Mouse (Mus musculus): ENCODE measurements around the gene Lmntd2. TPM values are rescaled to one million over a fixed set of nuclear protein-coding genes. Genes with fewer than 3 reads are reported as not detected.

The Lmntd2 gene
- polyA plus RNA-seq, 1 experiment from 2014 or later: 4.8 TPM

GRCm38 (mm10) chr7:141218557-141219133 is 4.8 kb upstream of the Lmntd2 start:
- peak overlapping the region; percentile 68; the same call in 1 of the 2 replicates for H3K4me3 ChIP-seq (replicated peaks; ENCODE audit: low read length)
- H3K9me3 ChIP-seq (replicated peaks; ENCODE audit: control insufficient read depth, low read length): no peaks in the 10 kb centered on the region
- H3K36me3 ChIP-seq (ENCODE audit: control insufficient read depth, insufficient read depth, low read length): no peaks in the 10 kb centered on the region
- H3K27ac ChIP-seq (ENCODE audit: low read length): peak overlapping the region; percentile 96
- WGBS: 76% methylated on average over 5 of the region's 5 CpGs
- no peaks in the 10 kb centered on the region for H3K27me3 ChIP-seq (ENCODE audit: control insufficient read depth, insufficient read depth, low read length)
- H3K4me2 ChIP-seq (ENCODE audit: low read depth, low read length): peak overlapping the region; percentile 85
- ATAC-seq (ENCODE audit: insufficient read depth, low FRiP score): no peak
- peak overlapping the region; percentile 84 for H3K9ac ChIP-seq (ENCODE audit: low read length)
- H3K4me1 ChIP-seq (ENCODE audit: control insufficient read depth, insufficient read depth, low read length): peaks cover 70% of the 10 kb centered on the region

- Histone ChIP-seq H3K4me1 (ENCODE audit: control insufficient read depth, insufficient read depth, low read length) (peaks cover 70% of the 10 kb centered on the region), H3K4me2 (ENCODE audit: low read depth, low read length) (peak overlapping the region; percentile 85), H3K4me3 (replicated peaks; ENCODE audit: low read length) (peak overlapping the region; percentile 68), H3K27ac (ENCODE audit: low read length) (peak overlapping the region; percentile 96), H3K9ac (ENCODE audit: low read length) (peak overlapping the region; percentile 84; the same call in 1 of the 2 replicates), H3K27me3 (ENCODE audit: control insufficient read depth, insufficient read depth, low read length) (no peaks in the 10 kb centered on the region), H3K36me3 (ENCODE audit: control insufficient read depth, insufficient read depth, low read length) (no peaks in the 10 kb centered on the region), H3K9me3 (replicated peaks; ENCODE audit: control insufficient read depth, low read length) (no peaks in the 10 kb centered on the region)
- whole genome bisulfite sequencing: 60% methylated on average over 3 of the region's 3 CpGs
- ATAC-seq (ENCODE audit: insufficient read depth, low FRiP score): no peak
Observed at GRCm38 (mm10) chr7:141218141-141218540, 4.3 kb upstream of the Lmntd2 start.

- Histone ChIP-seq H3K27me3 (ENCODE audit: control insufficient read depth, insufficient read depth, low read length) (no peaks in the 10 kb centered on the region), H3K4me2 (ENCODE audit: low read depth, low read length) (peak overlapping the region; percentile 85), H3K27ac (ENCODE audit: low read length) (peak overlapping the region; percentile 96), H3K9ac (ENCODE audit: low read length) (peak overlapping the region; percentile 84), H3K9me3 (replicated peaks; ENCODE audit: control insufficient read depth, low read length) (no peaks in the 10 kb centered on the region), H3K4me1 (ENCODE audit: control insufficient read depth, insufficient read depth, low read length) (peaks cover 64% of the 10 kb centered on the region), H3K36me3 (ENCODE audit: control insufficient read depth, insufficient read depth, low read length) (no peaks in the 10 kb centered on the region), H3K4me3 (replicated peaks; ENCODE audit: low read length) (peak overlapping the region; percentile 68)
- WGBS: 82% methylated on average over 17 of the region's 17 CpGs
- no peak for ATAC-seq (ENCODE audit: insufficient read depth, low FRiP score)
Observed at GRCm38 (mm10) chr7:141217343-141218013, 3.6 kb upstream of the Lmntd2 start.

- H3K9ac ChIP-seq (ENCODE audit: low read length): peak overlapping the region; percentile 84
- H3K4me1 ChIP-seq (ENCODE audit: control insufficient read depth, insufficient read depth, low read length): peaks cover 59% of the 10 kb centered on the region
Observed at GRCm38 (mm10) chr7:141216894-141217293, 3.0 kb upstream of the Lmntd2 start.

GRCm38 (mm10) chr7:141215880-141216733 is 2.2 kb upstream of the Lmntd2 start:
- Histone ChIP-seq H3K4me2 (ENCODE audit: low read depth, low read length) (peak overlapping the region; percentile 85), H3K4me1 (ENCODE audit: control insufficient read depth, insufficient read depth, low read length) (peaks cover 57% of the 10 kb centered on the region), H3K9ac (ENCODE audit: low read length) (peak overlapping the region; percentile 84), H3K4me3 (replicated peaks; ENCODE audit: low read length) (peak overlapping the region; percentile 68), H3K27me3 (ENCODE audit: control insufficient read depth, insufficient read depth, low read length) (no peaks in the 10 kb centered on the region), H3K36me3 (ENCODE audit: control insufficient read depth, insufficient read depth, low read length) (no peaks in the 10 kb centered on the region), H3K27ac (ENCODE audit: low read length) (peak overlapping the region; percentile 96), H3K9me3 (replicated peaks; ENCODE audit: control insufficient read depth, low read length) (no peaks in the 10 kb centered on the region)
- under 1% methylated on average over 42 of the region's 42 CpGs for WGBS
- ATAC-seq (ENCODE audit: insufficient read depth, low FRiP score): peak; percentile 71

More at GRCm38 (mm10) chr7:141216894-141217293, 3.0 kb upstream of the Lmntd2 start:
- H3K27ac ChIP-seq (ENCODE audit: low read length): peak overlapping the region; percentile 96
- ATAC-seq (ENCODE audit: insufficient read depth, low FRiP score): no peak
- 72% methylated on average over 11 of the region's 11 CpGs for WGBS
- peak overlapping the region; percentile 68 for H3K4me3 ChIP-seq (replicated peaks; ENCODE audit: low read length)
- no peaks in the 10 kb centered on the region for H3K9me3 ChIP-seq (replicated peaks; ENCODE audit: control insufficient read depth, low read length)
- H3K4me2 ChIP-seq (ENCODE audit: low read depth, low read length): peak overlapping the region; percentile 85
- no peaks in the 10 kb centered on the region for H3K36me3 ChIP-seq (ENCODE audit: control insufficient read depth, insufficient read depth, low read length)
- H3K27me3 ChIP-seq (ENCODE audit: control insufficient read depth, insufficient read depth, low read length): no peaks in the 10 kb centered on the region

- peak within 1 kb of the TSS; percentile 97 for H3K27ac ChIP-seq (ENCODE audit: low read length)
- H3K36me3 ChIP-seq (ENCODE audit: control insufficient read depth, insufficient read depth, low read length): no peaks in the 10 kb centered on the region
- peak within 1 kb of the TSS; percentile 85 for H3K4me2 ChIP-seq (ENCODE audit: low read depth, low read length)
- peak; percentile 93 for ATAC-seq (ENCODE audit: insufficient read depth, low FRiP score)
- H3K27me3 ChIP-seq (ENCODE audit: control insufficient read depth, insufficient read depth, low read length): no peaks in the 10 kb centered on the region
- under 1% methylated on average over 41 of the region's 41 CpGs for WGBS
- H3K9me3 ChIP-seq (replicated peaks; ENCODE audit: control insufficient read depth, low read length): no peaks in the 10 kb centered on the region
- H3K4me1 ChIP-seq (ENCODE audit: control insufficient read depth, insufficient read depth, low read length): peaks cover 50% of the 10 kb centered on the region
- H3K4me3 ChIP-seq (replicated peaks; ENCODE audit: low read length): peak within 1 kb of the TSS; percentile 68
- peak within 1 kb of the TSS; percentile 84 for H3K9ac ChIP-seq (ENCODE audit: low read length)
Observed at GRCm38 (mm10) chr7:141215101-141215879, 1.4 kb upstream of the Lmntd2 start, which contains the start of gene Rassf7. Gene Rassf7 (plus strand): TSS chr7:141215860.

- no peaks in the 10 kb centered on the region for H3K36me3 ChIP-seq (ENCODE audit: control insufficient read depth, insufficient read depth, low read length)
- H3K9ac ChIP-seq (ENCODE audit: low read length): no peak overlapping the region
- peaks cover 42% of the 10 kb centered on the region for H3K4me1 ChIP-seq (ENCODE audit: control insufficient read depth, insufficient read depth, low read length)
- no peak overlapping the region for H3K4me2 ChIP-seq (ENCODE audit: low read depth, low read length)
- ATAC-seq (ENCODE audit: insufficient read depth, low FRiP score): no peak
- no peak overlapping the region for H3K4me3 ChIP-seq (replicated peaks; ENCODE audit: low read length)
- H3K9me3 ChIP-seq (replicated peaks; ENCODE audit: control insufficient read depth, low read length): no peaks in the 10 kb centered on the region
- WGBS: 59% methylated on average over 3 of the region's 3 CpGs
- H3K27me3 ChIP-seq (ENCODE audit: control insufficient read depth, insufficient read depth, low read length): no peaks in the 10 kb centered on the region
- H3K27ac ChIP-seq (ENCODE audit: low read length): peak overlapping the region; percentile 97
Observed at GRCm38 (mm10) chr7:141214310-141214709, 430 bp upstream of the Lmntd2 start.

GRCm38 (mm10) chr7:141213133-141213532 is 747 bp downstream of the Lmntd2 start:
- no peaks in the 10 kb centered on the region for H3K27me3 ChIP-seq (ENCODE audit: control insufficient read depth, insufficient read depth, low read length)
- H3K9me3 ChIP-seq (replicated peaks; ENCODE audit: control insufficient read depth, low read length): no peaks in the 10 kb centered on the region
- 70% methylated on average over 3 of the region's 3 CpGs for WGBS
- no peak overlapping the region for H3K4me2 ChIP-seq (ENCODE audit: low read depth, low read length)
- peak overlapping the region; percentile 97 for H3K27ac ChIP-seq (ENCODE audit: low read length)
- H3K4me3 ChIP-seq (replicated peaks; ENCODE audit: low read length): no peak overlapping the region
- ATAC-seq (ENCODE audit: insufficient read depth, low FRiP score): no peak
- 0 out of 2 replicates have a peak overlapping the region, but pooled peaks have one; percentile 46 for H3K9ac ChIP-seq (ENCODE audit: low read length)
- peaks cover 32% of the 10 kb centered on the region for H3K4me1 ChIP-seq (ENCODE audit: control insufficient read depth, insufficient read depth, low read length)
- H3K36me3 ChIP-seq (ENCODE audit: control insufficient read depth, insufficient read depth, low read length): no peaks in the 10 kb centered on the region

All from stomach, embryonic 16.5 days (tissue).